Mouse (Mus musculus): ENCODE data around the gene Kif5a. TPM values are rescaled to one million over a fixed set of nuclear protein-coding genes. Genes with fewer than 3 reads are reported as not detected.

The Kif5a gene
- polyA plus RNA-seq, 1 experiment: 0.14 TPM

DNA sequence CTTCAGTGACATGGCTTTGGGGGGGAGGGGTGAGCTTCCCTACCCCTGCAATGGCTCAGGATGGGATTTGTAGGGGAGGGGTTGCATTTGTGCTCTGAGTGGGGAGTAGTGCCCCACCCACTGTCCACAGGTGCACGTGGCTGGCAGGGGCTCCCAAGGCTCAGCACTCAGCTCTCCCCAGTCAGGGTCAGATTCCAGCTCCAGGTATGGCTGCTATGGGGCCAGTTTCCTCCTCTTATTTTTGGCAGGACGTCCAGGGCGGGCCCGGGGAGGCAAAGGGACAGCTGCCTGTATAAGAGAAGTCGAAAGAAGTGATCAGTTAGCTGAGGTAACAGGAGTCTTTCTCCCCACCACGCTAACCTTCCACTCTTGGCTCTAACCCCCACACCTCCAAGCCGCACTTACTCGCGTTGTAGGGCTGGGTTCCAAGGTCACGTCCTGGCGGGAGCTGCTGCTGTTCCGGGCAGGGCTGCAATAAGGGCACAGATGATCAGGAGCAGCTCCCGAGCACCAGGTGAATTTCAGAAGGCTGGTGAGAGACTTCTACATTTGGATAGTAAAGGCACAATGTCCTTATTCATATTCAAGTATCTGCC, 19.6 kb upstream of the Kif5a start:
- no peak overlapping the region for H3ac ChIP-seq (ENCODE audit: control insufficient read depth, insufficient read length)
- no peak overlapping the region for H3K4me3 ChIP-seq
- H3K36me3 ChIP-seq (ENCODE audit: control insufficient read depth, insufficient read depth): peaks cover 40% of the 10 kb centered on the region
- H3K4me2 ChIP-seq (ENCODE audit: low read depth): no peak overlapping the region
- TF ChIP-seq REST (IDR thresholded peaks at IDR 0.05; ENCODE audit: insufficient read depth, insufficient read length) (no peak), POLR2A (IDR thresholded peaks at IDR 0.05; ENCODE audit: insufficient read length, low read depth) (no peak), POLR2AphosphoS2 (IDR thresholded peaks at IDR 0.05; ENCODE audit: insufficient read length, low read depth) (peak; percentile 48), TCF3 (IDR thresholded peaks at IDR 0.05; ENCODE audit: insufficient read length, low read depth) (no peak), MYOG (IDR thresholded peaks at IDR 0.05; ENCODE audit: control insufficient read depth in 1 of 3, insufficient read depth in 1 of 3, insufficient read length in 2 of 3, low read depth in 2 of 3) (no peak), SRF (IDR thresholded peaks at IDR 0.05; ENCODE audit: control insufficient read depth, insufficient read length, low read depth) (no peak), CEBPB (IDR thresholded peaks at IDR 0.05; ENCODE audit: insufficient read depth, poor library complexity, severe bottlenecking) (no peak)
- peaks cover 21% of the 10 kb centered on the region for H3K79me2 ChIP-seq (ENCODE audit: control insufficient read depth, insufficient read depth)
- H3K27me3 ChIP-seq (ENCODE audit: control insufficient read depth, insufficient read depth, insufficient read length): no peaks in the 10 kb centered on the region

DNA sequence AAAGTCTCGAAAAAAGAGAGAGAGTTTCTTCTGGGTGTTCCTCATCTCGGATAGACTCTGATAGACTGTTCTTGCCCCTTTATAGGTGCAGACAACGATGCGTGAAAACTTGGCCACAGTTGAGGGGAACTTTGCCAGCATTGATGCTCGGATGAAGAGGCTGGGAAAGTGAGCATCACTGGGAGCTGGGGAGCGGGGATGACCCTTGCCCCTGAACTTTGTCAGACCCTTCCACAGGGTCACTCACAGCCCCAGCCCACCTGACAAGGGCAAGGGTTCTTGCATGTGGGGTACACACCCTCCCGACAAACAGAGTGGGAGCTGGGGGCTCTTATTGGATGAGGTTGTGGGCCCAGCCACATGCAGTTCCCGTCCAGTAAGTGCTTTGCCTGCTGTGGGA, 18.2 kb upstream of the Kif5a start:
- Histone ChIP-seq H3K4me2 (ENCODE audit: low read depth) (no peak overlapping the region), H3K79me2 (ENCODE audit: control insufficient read depth, insufficient read depth) (peaks cover 7% of the 10 kb centered on the region), H3K4me3 (no peak overlapping the region), H3ac (ENCODE audit: control insufficient read depth, insufficient read length) (no peak overlapping the region), H3K27me3 (ENCODE audit: control insufficient read depth, insufficient read depth, insufficient read length) (no peaks in the 10 kb centered on the region), H3K36me3 (ENCODE audit: control insufficient read depth, insufficient read depth) (peaks cover 41% of the 10 kb centered on the region)
- no peak for TF ChIP-seq CEBPB (IDR thresholded peaks at IDR 0.05; ENCODE audit: insufficient read depth, poor library complexity, severe bottlenecking)
- peak; percentile 87 for TF ChIP-seq POLR2AphosphoS2 (IDR thresholded peaks at IDR 0.05; ENCODE audit: insufficient read length, low read depth)
- no peak for TF ChIP-seq REST (IDR thresholded peaks at IDR 0.05; ENCODE audit: insufficient read depth, insufficient read length)
- TF ChIP-seq POLR2A (IDR thresholded peaks at IDR 0.05; ENCODE audit: insufficient read length, low read depth): peak; percentile 12
- no peak for TF ChIP-seq E2F4 (IDR thresholded peaks at IDR 0.05; ENCODE audit: insufficient read depth)

DNA sequence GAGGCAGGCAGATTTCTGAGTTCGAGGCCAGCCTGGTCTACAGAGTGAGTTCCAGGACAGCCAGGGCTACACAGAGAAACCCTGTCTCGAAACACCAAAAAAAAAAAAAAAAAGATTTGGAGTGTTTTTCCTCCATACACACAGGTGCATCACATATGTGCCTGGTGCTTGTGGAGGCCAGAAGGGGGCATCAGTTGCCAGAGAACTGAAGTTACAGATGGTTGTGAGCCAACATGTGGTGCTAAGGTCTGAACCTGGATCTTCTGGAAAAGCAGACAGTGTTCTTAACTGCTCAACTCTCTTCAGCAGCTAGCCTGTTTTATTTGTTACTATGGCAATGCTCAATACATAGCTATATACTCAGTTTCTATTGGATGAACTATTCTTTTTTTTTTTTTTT, 16.6 kb upstream of the Kif5a start:
- Histone ChIP-seq H3K4me3 (no peak overlapping the region), H3K4me2 (ENCODE audit: low read depth) (no peak overlapping the region), H3K79me2 (ENCODE audit: control insufficient read depth, insufficient read depth) (no peaks in the 10 kb centered on the region)

DNA sequence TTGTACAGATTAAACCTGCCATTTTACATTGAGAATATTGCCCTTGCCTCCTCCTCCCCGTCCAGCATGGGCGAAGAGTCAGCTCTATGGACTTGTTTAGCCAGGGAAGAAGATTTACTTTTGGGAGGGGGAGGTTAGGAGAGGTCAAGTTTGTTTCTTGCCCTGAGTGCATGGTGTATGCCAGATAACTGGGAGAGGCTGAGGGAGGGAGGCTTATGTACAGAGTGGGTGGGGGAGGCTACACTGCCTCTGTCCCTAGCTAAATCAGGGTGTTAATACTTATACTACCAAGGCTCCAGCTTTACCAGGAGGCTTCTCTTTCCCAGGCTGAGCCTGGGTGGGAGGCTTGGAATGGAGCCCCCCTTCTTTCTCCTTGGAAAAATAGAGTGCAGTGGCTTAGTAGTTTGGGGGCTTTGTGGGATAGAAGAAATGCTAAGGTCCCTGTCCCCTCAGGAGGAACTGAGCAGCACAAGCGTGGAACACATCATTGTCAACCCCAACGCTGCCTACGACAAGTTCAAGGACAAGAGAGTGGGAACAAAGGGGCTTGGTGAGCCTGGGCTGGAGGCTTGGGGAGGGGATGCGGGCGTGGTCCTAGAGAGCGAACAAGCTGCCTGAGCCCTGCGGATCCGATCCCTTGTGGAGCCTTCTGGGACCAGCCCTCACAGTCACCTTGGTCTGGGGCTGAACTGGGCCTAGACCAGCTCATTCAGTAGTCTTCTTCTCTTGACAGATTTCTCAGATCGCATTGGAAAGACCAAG, 11.3 kb upstream of the Kif5a start:
- Histone ChIP-seq H3K4me3 (no peak overlapping the region), H3K27me3 (ENCODE audit: control insufficient read depth, insufficient read depth, insufficient read length) (no peaks in the 10 kb centered on the region), H3K4me2 (ENCODE audit: low read depth) (no peak overlapping the region), H3K79me2 (ENCODE audit: control insufficient read depth, insufficient read depth) (peaks cover 3% of the 10 kb centered on the region), H3K36me3 (ENCODE audit: control insufficient read depth, insufficient read depth) (peaks cover 36% of the 10 kb centered on the region), H3ac (ENCODE audit: control insufficient read depth, insufficient read length) (no peak overlapping the region)
- TF ChIP-seq POLR2A (IDR thresholded peaks at IDR 0.05; ENCODE audit: insufficient read length, low read depth) (no peak), MAX (IDR thresholded peaks at IDR 0.05; ENCODE audit: low read depth) (no peak), REST (IDR thresholded peaks at IDR 0.05; ENCODE audit: insufficient read depth, insufficient read length) (no peak), USF1 (IDR thresholded peaks at IDR 0.05; ENCODE audit: low read depth) (no peak), SRF (IDR thresholded peaks at IDR 0.05; ENCODE audit: control insufficient read depth, insufficient read length, low read depth) (no peak), MYOG (IDR thresholded peaks at IDR 0.05; ENCODE audit: control insufficient read depth in 1 of 3, insufficient read depth in 1 of 3, insufficient read length in 2 of 3, low read depth in 2 of 3) (no peak), MYOD1 (IDR thresholded peaks at IDR 0.05; ENCODE audit: control insufficient read depth in 1 of 3, insufficient read length in 2 of 3, low read depth in 2 of 3) (no peak), CEBPB (IDR thresholded peaks at IDR 0.05; ENCODE audit: insufficient read depth, poor library complexity, severe bottlenecking) (no peak), TCF12 (IDR thresholded peaks at IDR 0.05; ENCODE audit: insufficient read depth, poor library complexity, severe bottlenecking) (no peak), E2F4 (IDR thresholded peaks at IDR 0.05; ENCODE audit: insufficient read depth) (no peak), POLR2AphosphoS2 (IDR thresholded peaks at IDR 0.05; ENCODE audit: insufficient read length, low read depth) (no peak), TCF3 (IDR thresholded peaks at IDR 0.05; ENCODE audit: insufficient read length, low read depth) (no peak)

More for the DNA sequence above, 16.6 kb upstream of the Kif5a start:
- Histone ChIP-seq H3K36me3 (ENCODE audit: control insufficient read depth, insufficient read depth) (peaks cover 51% of the 10 kb centered on the region), H3K27me3 (ENCODE audit: control insufficient read depth, insufficient read depth, insufficient read length) (no peaks in the 10 kb centered on the region), H3ac (ENCODE audit: control insufficient read depth, insufficient read length) (no peak overlapping the region)
- TF ChIP-seq POLR2A (IDR thresholded peaks at IDR 0.05; ENCODE audit: insufficient read length, low read depth) (no peak), SRF (IDR thresholded peaks at IDR 0.05; ENCODE audit: control insufficient read depth, insufficient read length, low read depth) (no peak), TCF3 (IDR thresholded peaks at IDR 0.05; ENCODE audit: insufficient read length, low read depth) (no peak), USF1 (IDR thresholded peaks at IDR 0.05; ENCODE audit: low read depth) (no peak), POLR2AphosphoS2 (IDR thresholded peaks at IDR 0.05; ENCODE audit: insufficient read length, low read depth) (peak; percentile 47), MYOD1 (IDR thresholded peaks at IDR 0.05; ENCODE audit: control insufficient read depth in 1 of 3, insufficient read length in 2 of 3, low read depth in 2 of 3) (no peak)

DNA sequence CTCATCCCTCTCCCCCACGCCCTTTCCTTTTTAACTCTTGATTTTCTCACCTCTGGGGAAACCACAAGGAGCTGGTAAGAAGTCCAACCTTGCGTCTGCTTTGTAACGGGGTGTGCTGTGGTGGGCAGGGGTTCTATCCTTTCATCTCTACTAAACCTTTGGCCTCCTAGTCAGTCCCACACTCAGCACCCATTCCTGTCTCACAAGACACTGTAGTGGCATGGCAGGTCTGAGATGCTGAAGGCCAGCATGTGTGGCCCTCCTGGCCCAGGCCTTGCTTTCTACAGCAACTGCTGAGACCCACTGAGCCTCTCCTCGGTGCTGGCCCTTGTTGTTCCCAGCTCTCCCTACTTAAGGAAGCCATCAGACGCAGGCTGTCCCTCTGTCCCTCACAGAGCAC, 9.2 kb upstream of the Kif5a start:
- no peak overlapping the region for H3K4me2 ChIP-seq (ENCODE audit: low read depth)
- no peak overlapping the region for H3ac ChIP-seq (ENCODE audit: control insufficient read depth, insufficient read length)
- H3K36me3 ChIP-seq (ENCODE audit: control insufficient read depth, insufficient read depth): peaks cover 28% of the 10 kb centered on the region
- no peak for TF ChIP-seq CEBPB (IDR thresholded peaks at IDR 0.05; ENCODE audit: insufficient read depth, poor library complexity, severe bottlenecking)
- TF ChIP-seq REST (IDR thresholded peaks at IDR 0.05; ENCODE audit: insufficient read depth, insufficient read length): no peak
- peaks cover 24% of the 10 kb centered on the region for H3K79me2 ChIP-seq (ENCODE audit: control insufficient read depth, insufficient read depth)
- no peak overlapping the region for H3K4me3 ChIP-seq
- H3K27me3 ChIP-seq (ENCODE audit: control insufficient read depth, insufficient read depth, insufficient read length): no peaks in the 10 kb centered on the region
